Mouse (Mus musculus) liver, adult 2 months (tissue): ENCODE data around the gene Irf2.

ENCODE experiments used
- CTCF ChIP-seq: fragments of 200-500 bp; IDR thresholded peaks from 2 replicates; pipeline ENCODE4 v1.5.1; 2011; ENCODE audit warnings: low read depth, low read length, control low read depth
- POLR2A ChIP-seq: fragments of 200-500 bp; IDR thresholded peaks from 2 replicates; pipeline ENCODE4 v1.6.1; 2011; ENCODE audit warnings: low read length, control low read depth; ENCODE audit not compliant: insufficient read depth; ENCODE audit errors: extremely low read depth

DNA sequence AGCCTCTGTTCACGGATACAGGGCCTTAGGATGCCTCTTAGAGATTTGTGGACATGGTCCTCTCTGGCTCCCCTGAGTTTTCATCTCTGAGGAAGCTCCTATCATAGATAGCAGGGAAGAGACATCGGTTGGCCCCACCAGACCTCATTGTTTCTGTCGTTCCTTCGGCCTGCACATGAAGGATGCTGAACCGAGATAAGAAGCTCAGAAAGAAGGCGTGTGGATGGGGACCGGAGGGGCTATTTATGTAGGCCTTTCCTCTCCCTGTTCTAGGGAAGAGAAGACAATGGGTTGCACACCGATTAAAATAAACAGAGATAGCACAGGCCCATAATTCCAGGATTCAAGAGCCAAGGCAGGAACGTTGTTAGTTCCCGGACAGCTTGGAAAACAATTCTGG is 2.1 kb upstream of the Irf2 start:
- TF ChIP-seq POLR2A: no peak
- TF ChIP-seq CTCF: no peak
